Mouse (Mus musculus) liver, embryonic 12.5 days (tissue): ENCODE data around the gene Ppp4c. TPM values are rescaled to one million over a fixed set of nuclear protein-coding genes. Genes with fewer than 3 reads are reported as not detected.

ENCODE experiments used
- ATAC-seq: fragments of 200-750 bp; cut with Nextera tagmentation; 2 replicates; pipeline ENCODE4 v1.8.0; 2017; ENCODE audit warnings: moderate number of reproducible peaks, mild to moderate bottlenecking, moderate library complexity
- H3K27ac ChIP-seq: fragments of 300-500 bp; sonication (generic); 2 replicates; pipeline ENCODE4 v1.5.1; 2016; ENCODE audit warnings: mild to moderate bottlenecking
- H3K27me3 ChIP-seq: fragments of 300-500 bp; sonication (generic); replicated peaks from 2 replicates; pipeline ENCODE4 v1.6.1; 2016; ENCODE audit warnings: mild to moderate bottlenecking, moderate library complexity
- H3K36me3 ChIP-seq: fragments of 300-500 bp; sonication (generic); 2 replicates; pipeline ENCODE4 v1.6.1; 2016; ENCODE audit warnings: mild to moderate bottlenecking, moderate library complexity
- H3K4me1 ChIP-seq: fragments of 300-500 bp; sonication (generic); 2 replicates; pipeline ENCODE4 v1.6.1; 2016
- H3K4me2 ChIP-seq: fragments of 300-500 bp; sonication (generic); 2 replicates; pipeline ENCODE4 v1.6.1; 2016; ENCODE audit warnings: mild to moderate bottlenecking, moderate library complexity
- H3K4me3 ChIP-seq: fragments of 300-500 bp; sonication (generic); 2 replicates; pipeline ENCODE4 v1.5.1; 2016; ENCODE audit warnings: mild to moderate bottlenecking, moderate library complexity
- H3K9ac ChIP-seq: fragments of 300-500 bp; sonication (generic); 2 replicates; pipeline ENCODE4 v1.6.1; 2016; ENCODE audit warnings: mild to moderate bottlenecking, moderate library complexity
- H3K9me3 ChIP-seq: fragments of 300-500 bp; sonication (generic); replicated peaks from 2 replicates; pipeline ENCODE4 v1.6.1; 2016; ENCODE audit warnings: mild to moderate bottlenecking, moderate library complexity
- WGBS: fragments of 180-500 bp; shearing (Covaris S2); methylation state at CpG from one replicate; pipeline ENCODE4 v1.1.7; 2016; ENCODE audit not compliant: insufficient replicate concordance; 5-methylcytosine and 5-hydroxymethylcytosine counted together
- polyA plus RNA-seq: library from polyadenylated mRNA; unstranded; fragments of >200 nt; fragmentation: Nextera tagmentation; extraction: Ambion mirVana; gene quantifications from 2 replicates; pipeline ENCODE4 v1.2.1, GENCODE M21; 2016

The Ppp4c gene
- polyA plus RNA-seq, 1 experiment from 2014 or later, result 205 TPM

GRCm38 (mm10) chr7:126777476-126777875 lies 14.8 kb downstream of the Ppp4c start:
- peak overlapping the region; percentile 98 for H3K9ac ChIP-seq
- H3K27me3 ChIP-seq, result no peaks in the 10 kb centered on the region
- WGBS, result 55% methylated on average over 10 of the region's 10 CpGs
- no peak for ATAC-seq
- peak overlapping the region; percentile 76 for H3K4me3 ChIP-seq
- H3K36me3 ChIP-seq, result peaks cover 27% of the 10 kb centered on the region
- H3K27ac ChIP-seq, result peak overlapping the region; percentile 91
- no peaks in the 10 kb centered on the region for H3K9me3 ChIP-seq
- peak overlapping the region; percentile 92 for H3K4me2 ChIP-seq
- H3K4me1 ChIP-seq, result peaks cover 83% of the 10 kb centered on the region

- WGBS, result 0% methylated on average over 37 of the region's 37 CpGs
- H3K27me3 ChIP-seq, result no peaks in the 10 kb centered on the region
Measured at GRCm38 (mm10) chr7:126776598-126777057, 15.7 kb downstream of the Ppp4c start, which contains the start of gene Ypel3. Gene Ypel3 (plus strand): TSS chr7:126776955.

GRCm38 (mm10) chr7:126775978-126776234 lies 16.4 kb downstream of the Ppp4c start:
- Histone ChIP-seq H3K4me1 (peaks cover 69% of the 10 kb centered on the region), H3K27ac (peak overlapping the region; percentile 91), H3K9ac (peak overlapping the region; percentile 33), H3K27me3 (no peaks in the 10 kb centered on the region), H3K4me2 (peak overlapping the region; percentile 92), H3K36me3 (peaks cover 29% of the 10 kb centered on the region), H3K9me3 (no peaks in the 10 kb centered on the region), H3K4me3 (no peak overlapping the region; the same call in 1 of the 2 replicates)
- ATAC-seq, result no peak
- WGBS, result 67% methylated on average over 3 of the region's 3 CpGs

More at GRCm38 (mm10) chr7:126776598-126777057, 15.7 kb downstream of the Ppp4c start, which contains the start of gene Ypel3:
- ATAC-seq, result peak; percentile 91
- Histone ChIP-seq H3K4me3 (peak within 1 kb of the TSS; percentile 76), H3K9ac (peak within 1 kb of the TSS; percentile 98), H3K36me3 (peaks cover 26% of the 10 kb centered on the region), H3K27ac (peak within 1 kb of the TSS; percentile 91), H3K4me2 (peak within 1 kb of the TSS; percentile 92), H3K4me1 (peaks cover 75% of the 10 kb centered on the region), H3K9me3 (no peaks in the 10 kb centered on the region)

GRCm38 (mm10) chr7:126775185-126775977 lies 16.9 kb downstream of the Ppp4c start:
- Histone ChIP-seq H3K4me1 (peaks cover 68% of the 10 kb centered on the region), H3K9me3 (no peaks in the 10 kb centered on the region), H3K4me3 (no peak overlapping the region), H3K27me3 (no peaks in the 10 kb centered on the region), H3K36me3 (peaks cover 29% of the 10 kb centered on the region), H3K27ac (peak overlapping the region; percentile 91; the same call in 1 of the 2 replicates), H3K9ac (peak overlapping the region; percentile 33), H3K4me2 (peak overlapping the region; percentile 92; the same call in 1 of the 2 replicates)
- WGBS, result 79% methylated on average over 10 of the region's 10 CpGs
- ATAC-seq, result no peak

GRCm38 (mm10) chr7:126774463-126774862 lies 17.8 kb downstream of the Ppp4c start:
- Histone ChIP-seq H3K4me3 (no peak overlapping the region), H3K9me3 (no peaks in the 10 kb centered on the region), H3K4me1 (peaks cover 58% of the 10 kb centered on the region), H3K27ac (no peak overlapping the region), H3K36me3 (peaks cover 38% of the 10 kb centered on the region), H3K27me3 (no peaks in the 10 kb centered on the region), H3K4me2 (no peak overlapping the region), H3K9ac (no peak overlapping the region)
- ATAC-seq, result no peak
- WGBS, result 45% methylated on average over 2 of the region's 2 CpGs

- no peak for ATAC-seq
- H3K9me3 ChIP-seq, result no peaks in the 10 kb centered on the region
- no peaks in the 10 kb centered on the region for H3K27me3 ChIP-seq
- H3K9ac ChIP-seq, result no peak overlapping the region
- no peak overlapping the region for H3K27ac ChIP-seq
- 71% methylated on average over 2 of the region's 2 CpGs for WGBS
- H3K4me2 ChIP-seq, result no peak overlapping the region
- peaks cover 35% of the 10 kb centered on the region for H3K36me3 ChIP-seq
- peaks cover 48% of the 10 kb centered on the region for H3K4me1 ChIP-seq
- no peak overlapping the region for H3K4me3 ChIP-seq
Measured at GRCm38 (mm10) chr7:126773351-126773750, 18.9 kb downstream of the Ppp4c start.

GRCm38 (mm10) chr7:126770784-126771183 lies 21.5 kb downstream of the Ppp4c start:
- H3K4me2 ChIP-seq, result no peak overlapping the region
- no peak for ATAC-seq

GRCm38 (mm10) chr7:126767001-126767400 lies 25.3 kb downstream of the Ppp4c start:
- peaks cover 78% of the 10 kb centered on the region for H3K36me3 ChIP-seq
- peaks cover 47% of the 10 kb centered on the region for H3K4me1 ChIP-seq
- no peak overlapping the region for H3K4me2 ChIP-seq
- 88% methylated on average over 8 of the region's 8 CpGs for WGBS
- ATAC-seq, result no peak
- H3K27ac ChIP-seq, result no peak overlapping the region
- no peaks in the 10 kb centered on the region for H3K9me3 ChIP-seq
- H3K4me3 ChIP-seq, result no peak overlapping the region
- no peak overlapping the region for H3K9ac ChIP-seq
- H3K27me3 ChIP-seq, result no peaks in the 10 kb centered on the region

More at GRCm38 (mm10) chr7:126770784-126771183, 21.5 kb downstream of the Ppp4c start:
- Histone ChIP-seq H3K27me3 (no peaks in the 10 kb centered on the region), H3K36me3 (peaks cover 53% of the 10 kb centered on the region), H3K9me3 (no peaks in the 10 kb centered on the region), H3K27ac (no peak overlapping the region), H3K9ac (no peak overlapping the region), H3K4me3 (no peak overlapping the region), H3K4me1 (peaks cover 38% of the 10 kb centered on the region)
- WGBS, result 64% methylated on average over 11 of the region's 12 CpGs

GRCm38 (mm10) chr7:126766201-126766600 lies 26.1 kb downstream of the Ppp4c start, which contains the start of gene Gdpd3:
Gene Gdpd3 (plus strand): TSS chr7:126766334.
- no peak within 1 kb of the TSS; the same call in 1 of the 2 replicates for H3K27ac ChIP-seq
- 83% methylated on average over 16 of the region's 16 CpGs for WGBS
- no peak within 1 kb of the TSS for H3K4me3 ChIP-seq
- H3K9ac ChIP-seq, result 0 out of 2 replicates have a peak within 1 kb of the TSS, but pooled peaks have one; percentile 2
- H3K27me3 ChIP-seq, result no peaks in the 10 kb centered on the region
- peaks cover 83% of the 10 kb centered on the region for H3K36me3 ChIP-seq
- H3K9me3 ChIP-seq, result no peaks in the 10 kb centered on the region
- no peak within 1 kb of the TSS for H3K4me2 ChIP-seq
- peaks cover 55% of the 10 kb centered on the region for H3K4me1 ChIP-seq
- no peak for ATAC-seq

- Histone ChIP-seq H3K4me3 (no peak overlapping the region), H3K9ac (0 out of 2 replicates have a peak overlapping the region, but pooled peaks have one; percentile 2), H3K27ac (no peak overlapping the region), H3K27me3 (no peaks in the 10 kb centered on the region), H3K4me1 (peaks cover 57% of the 10 kb centered on the region), H3K9me3 (no peaks in the 10 kb centered on the region), H3K4me2 (no peak overlapping the region), H3K36me3 (peaks cover 82% of the 10 kb centered on the region)
- 63% methylated on average over 9 of the region's 9 CpGs for WGBS
- peak; percentile 16; the same call in 1 of the 2 replicates for ATAC-seq
Measured at GRCm38 (mm10) chr7:126765540-126765939, 26.8 kb downstream of the Ppp4c start.

- peaks cover 58% of the 10 kb centered on the region for H3K36me3 ChIP-seq
- H3K9ac ChIP-seq, result no peak overlapping the region
- H3K4me1 ChIP-seq, result peaks cover 69% of the 10 kb centered on the region
- H3K4me2 ChIP-seq, result no peak overlapping the region
- no peak for ATAC-seq
- H3K4me3 ChIP-seq, result no peak overlapping the region
- no peaks in the 10 kb centered on the region for H3K27me3 ChIP-seq
- WGBS, result 62% methylated on average over 17 of the region's 17 CpGs
- H3K27ac ChIP-seq, result 0 out of 2 replicates have a peak overlapping the region, but pooled peaks have one; percentile 7
- no peaks in the 10 kb centered on the region for H3K9me3 ChIP-seq
Measured at GRCm38 (mm10) chr7:126762471-126763008, 29.8 kb downstream of the Ppp4c start.

- H3K4me3 ChIP-seq, result no peak overlapping the region
- H3K9ac ChIP-seq, result no peak overlapping the region
- H3K36me3 ChIP-seq, result peaks cover 49% of the 10 kb centered on the region
- H3K9me3 ChIP-seq, result no peaks in the 10 kb centered on the region
- H3K27ac ChIP-seq, result peak overlapping the region; percentile 42
- no peak for ATAC-seq
- peaks cover 67% of the 10 kb centered on the region for H3K4me1 ChIP-seq
- no peaks in the 10 kb centered on the region for H3K27me3 ChIP-seq
- peak overlapping the region; percentile 100 for H3K4me2 ChIP-seq
- WGBS, result 40% methylated on average over 6 of the region's 6 CpGs
Measured at GRCm38 (mm10) chr7:126761529-126762067, 30.7 kb downstream of the Ppp4c start.
